Mouse (Mus musculus): ENCODE data around the gene Cd44. TPM values are rescaled to one million over a fixed set of nuclear protein-coding genes. Genes with fewer than 3 reads are reported as not detected.

Cd44 gene
- total RNA-seq (2022) = 1 to 10 TPM; 2.2 to 5.0 (median 3.4) TPM

DNA sequence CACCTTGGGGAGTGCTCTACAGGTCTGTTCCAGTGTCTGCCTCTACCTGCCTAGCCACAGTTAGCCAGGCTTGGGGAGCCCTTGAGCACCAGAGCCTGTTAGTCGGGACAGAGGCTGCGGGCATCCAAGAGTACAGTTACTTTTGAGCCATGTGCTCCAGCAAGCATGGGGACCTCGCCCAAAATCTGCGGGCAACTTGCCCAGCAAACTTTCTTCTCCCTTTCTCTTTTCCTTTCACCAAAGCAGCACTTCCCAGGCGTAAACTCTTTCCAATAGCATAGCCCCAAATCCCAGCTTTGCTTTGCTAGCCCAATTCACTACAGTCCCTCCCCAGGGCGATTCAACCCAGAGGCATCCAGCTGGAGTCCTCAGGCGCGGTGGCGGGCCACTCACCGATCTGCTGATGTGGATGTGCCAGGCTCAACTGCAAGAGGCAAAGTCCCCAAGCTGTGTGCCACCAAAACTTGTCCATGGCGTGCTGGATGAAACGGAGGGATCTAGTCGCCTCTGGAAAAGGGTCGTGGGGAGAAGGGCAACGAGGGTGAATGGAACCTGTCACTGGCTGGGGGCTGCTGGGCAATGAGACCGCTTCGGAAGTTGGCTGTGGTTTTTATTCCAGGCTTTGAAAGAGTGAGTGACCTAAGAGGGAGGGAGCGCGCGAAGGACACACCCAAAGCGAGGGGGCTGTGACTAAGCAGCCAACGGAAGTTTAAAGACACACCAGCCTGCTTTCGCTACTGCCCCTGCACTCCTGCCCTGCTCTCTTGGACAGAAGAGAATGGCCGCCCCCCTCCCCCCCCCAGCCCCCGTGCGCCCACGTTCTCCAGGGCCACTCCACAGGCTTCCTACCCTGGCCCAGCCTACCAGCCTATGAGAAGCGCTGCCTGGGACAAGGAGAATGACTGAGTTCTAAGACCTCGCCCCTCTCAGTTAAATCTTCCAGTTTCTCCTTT is at the start of gene Cd44:
TSS of gene Cd44 (minus strand) at position 791 of the 953 bp plus-strand sequence.
- DNase-seq (ENCODE audit: low spot score in 2 of 2) = peak; percentile 51 to 66

DNA sequence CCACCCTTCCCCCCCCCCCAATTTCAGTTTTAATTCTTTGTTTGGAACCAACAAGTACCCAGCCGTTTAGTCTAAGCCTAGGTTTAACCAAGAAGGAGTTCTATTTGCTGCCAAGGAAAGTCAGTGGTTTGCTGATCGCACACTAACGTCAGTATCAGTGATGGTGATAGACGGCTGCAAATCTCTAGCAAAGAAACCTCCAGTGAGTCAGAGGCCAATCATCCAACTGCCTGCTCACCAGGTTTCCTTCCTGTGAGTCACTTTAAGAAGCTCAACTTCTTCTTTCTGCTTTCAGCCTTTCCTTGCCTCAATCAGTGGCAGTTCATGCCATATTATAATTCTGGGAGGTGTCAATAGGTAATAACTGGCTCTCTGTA is 47.0 kb upstream of the Cd44 start:
- no peak for DNase-seq (ENCODE audit: low spot score in 2 of 2)

DNA sequence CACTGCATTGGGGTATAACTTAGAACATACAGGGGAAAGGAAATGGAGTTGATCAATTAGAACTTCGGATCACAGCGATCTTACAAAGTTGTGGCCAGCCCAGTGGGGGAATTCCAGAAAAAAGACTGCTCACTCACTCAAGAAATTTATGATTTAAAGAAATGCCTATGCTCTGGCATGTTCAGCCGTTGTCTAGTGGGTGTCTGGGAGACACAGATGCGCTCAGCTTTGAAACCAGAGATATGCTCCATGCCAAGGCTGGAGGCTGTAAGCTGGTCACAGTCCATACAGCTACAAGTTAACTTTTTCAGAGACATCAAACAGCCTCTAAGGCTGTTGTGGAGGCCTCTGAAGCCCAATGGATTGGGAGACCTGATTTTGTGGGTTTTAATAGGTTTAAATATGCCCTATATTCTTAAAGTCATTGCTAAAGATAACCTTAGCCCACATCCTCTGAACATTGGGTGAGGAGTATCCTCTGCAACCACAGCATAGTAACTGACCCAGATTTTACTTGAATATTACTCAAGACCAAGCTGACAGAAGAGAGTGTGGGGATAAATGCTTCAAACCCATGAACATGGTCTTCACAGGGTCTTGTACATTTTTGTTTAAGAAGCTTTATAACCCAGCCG is 46.5 kb upstream of the Cd44 start:
- DNase-seq (ENCODE audit: low spot score in 2 of 2) = no peak

DNA sequence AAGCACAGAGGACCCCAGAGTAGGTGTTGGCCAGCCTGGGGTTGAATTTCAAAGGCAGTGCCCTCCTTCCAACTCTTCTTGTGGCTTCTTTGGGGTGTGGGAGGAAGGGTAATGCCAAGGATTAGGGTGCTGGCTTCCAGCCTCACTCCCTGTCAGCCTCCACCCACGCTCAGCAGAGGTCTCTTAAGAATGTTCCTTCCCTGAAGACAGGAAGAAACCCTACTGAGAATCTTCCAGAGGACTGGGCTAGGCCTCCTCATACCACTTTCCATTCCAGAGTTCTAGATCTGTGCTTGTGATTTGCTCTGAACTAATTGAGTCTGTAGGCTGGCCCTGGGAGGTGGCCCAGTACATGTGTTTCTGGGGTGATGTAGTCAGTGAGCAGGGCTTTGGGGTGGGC is 43.6 kb upstream of the Cd44 start:
- DNase-seq (ENCODE audit: low spot score in 2 of 2) = no peak

DNA sequence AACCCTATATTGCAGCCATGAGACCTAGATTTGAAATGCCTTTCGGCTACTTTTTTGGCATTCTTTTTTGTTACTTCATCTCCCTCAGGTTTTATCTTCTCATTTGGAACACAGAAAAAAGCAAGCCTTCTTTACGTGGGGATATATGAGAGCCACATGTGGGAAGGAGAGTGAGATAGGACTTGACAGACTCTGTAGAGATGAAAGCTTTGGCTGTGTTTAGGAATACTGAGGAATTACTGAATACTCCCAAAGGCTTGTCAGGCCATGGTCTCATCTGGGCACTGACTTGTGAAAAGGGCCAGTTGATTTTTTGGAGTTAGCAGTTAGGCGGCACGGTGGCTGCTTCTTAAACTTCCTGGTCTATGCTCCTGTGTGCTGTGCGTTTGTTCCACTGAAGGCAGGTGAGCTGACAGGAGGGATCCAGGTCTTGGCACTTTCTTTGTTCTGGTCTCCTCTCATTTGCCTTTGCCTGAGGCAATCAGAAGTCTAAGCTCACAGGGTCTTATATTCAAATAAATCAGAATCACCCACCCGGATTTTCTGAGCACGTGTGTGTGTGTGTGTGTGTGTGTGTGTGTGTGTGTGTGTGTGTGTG is 43.0 kb upstream of the Cd44 start:
- DNase-seq (ENCODE audit: low spot score in 2 of 2) = no peak

DNA sequence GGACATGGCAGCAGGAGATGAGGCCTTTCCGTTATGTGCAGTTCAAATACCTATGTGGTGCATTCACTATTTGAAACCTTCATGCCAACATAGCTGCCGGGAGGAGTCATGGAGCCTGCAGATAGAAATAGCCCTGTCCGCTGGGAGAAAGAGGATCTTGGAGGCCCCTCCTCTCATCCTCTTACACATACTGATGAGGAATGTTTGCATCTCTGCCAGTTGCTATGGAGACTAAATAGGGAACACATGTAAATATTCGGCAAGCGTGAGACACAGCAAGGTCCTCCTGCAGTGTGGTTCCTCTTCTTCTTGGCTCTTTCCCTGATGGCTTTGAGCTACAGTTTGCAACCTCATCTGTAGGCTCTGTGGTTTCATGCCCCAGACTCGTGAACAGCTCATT is 42.5 kb upstream of the Cd44 start:
- no peak for DNase-seq (ENCODE audit: low spot score in 2 of 2)

DNA sequence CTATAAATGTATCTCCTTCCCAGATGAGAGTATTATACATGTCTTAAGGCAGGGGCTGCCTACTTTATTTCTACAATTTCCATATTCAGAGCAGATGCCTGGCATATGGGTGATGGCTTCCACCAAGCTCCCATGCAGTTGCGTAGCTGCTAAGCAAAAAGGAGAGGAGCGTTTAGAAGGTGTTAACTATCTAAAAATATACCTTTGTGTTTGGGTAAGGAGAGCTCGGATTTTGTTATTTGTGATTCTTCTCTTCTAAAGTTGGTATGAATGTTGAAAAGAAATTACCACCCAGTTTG is 41.3 kb upstream of the Cd44 start:
- no peak for DNase-seq (ENCODE audit: low spot score in 2 of 2)

DNA sequence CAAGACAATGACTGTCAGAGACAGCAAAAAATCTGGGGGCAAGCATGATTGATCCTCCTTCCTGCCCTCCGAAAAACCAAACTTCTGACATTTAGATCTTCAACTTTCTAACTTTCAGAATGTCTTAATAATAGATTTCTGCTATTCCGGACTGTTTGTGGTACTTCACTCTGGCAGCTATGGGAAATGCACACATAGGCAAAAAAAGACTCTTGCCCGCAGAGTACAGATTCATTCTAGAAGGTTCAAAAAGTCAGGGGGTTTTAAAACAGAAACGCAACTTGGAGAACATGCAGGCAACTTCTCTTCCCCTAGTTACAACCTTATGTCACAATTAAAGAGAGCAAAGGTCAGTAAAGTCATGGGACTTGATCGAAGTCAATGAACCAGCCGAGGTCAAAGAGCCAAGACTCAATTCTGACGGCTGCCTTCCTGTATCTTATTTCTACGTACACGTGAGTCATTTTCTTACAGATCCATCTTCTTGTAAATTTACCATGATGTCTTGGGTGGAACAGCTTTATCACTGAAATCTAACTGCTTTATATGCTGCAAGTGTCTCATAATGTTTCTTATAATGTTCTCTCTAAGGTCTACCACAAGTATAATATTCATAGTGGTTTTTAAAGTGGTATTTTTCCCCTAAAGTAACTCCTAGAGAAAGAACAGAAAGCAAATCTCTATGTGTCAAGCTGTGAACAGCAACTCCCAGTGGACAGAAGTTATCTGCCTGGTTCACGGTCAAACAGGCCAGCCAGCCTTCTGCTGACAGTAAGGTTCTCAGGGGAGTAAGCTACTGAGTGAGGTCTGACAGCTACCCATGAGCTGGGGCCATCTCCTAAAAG is 40.7 kb upstream of the Cd44 start:
- DNase-seq (ENCODE audit: low spot score in 2 of 2) = no peak

DNA sequence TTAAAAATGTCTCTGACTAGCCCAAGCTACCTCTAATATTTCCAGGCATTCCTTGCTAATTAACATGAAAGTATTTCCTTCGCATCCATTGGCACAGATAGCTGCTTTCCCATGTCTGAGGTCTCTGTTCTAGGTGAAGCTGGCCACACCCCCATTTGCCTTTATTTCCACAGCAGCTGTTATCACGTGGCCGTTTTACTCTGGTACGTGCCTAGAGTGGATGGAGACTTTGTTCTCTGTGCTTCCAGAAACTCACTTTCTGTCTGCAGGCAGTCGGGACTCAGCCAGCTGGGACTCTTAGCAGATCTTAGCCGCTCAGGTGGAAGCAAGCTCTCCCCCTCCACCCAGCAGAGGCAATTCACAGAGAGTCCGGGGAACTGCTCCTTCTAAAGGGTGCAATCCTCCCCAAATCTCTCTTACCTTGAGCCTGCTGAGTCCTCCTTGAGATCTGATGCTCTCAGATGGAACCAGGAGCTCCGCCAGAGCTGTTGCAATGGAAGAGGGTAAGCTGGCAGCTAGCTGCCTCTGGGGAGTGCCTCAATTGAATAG is 39.4 kb upstream of the Cd44 start:
- no peak for DNase-seq (ENCODE audit: low spot score in 2 of 2)

DNA sequence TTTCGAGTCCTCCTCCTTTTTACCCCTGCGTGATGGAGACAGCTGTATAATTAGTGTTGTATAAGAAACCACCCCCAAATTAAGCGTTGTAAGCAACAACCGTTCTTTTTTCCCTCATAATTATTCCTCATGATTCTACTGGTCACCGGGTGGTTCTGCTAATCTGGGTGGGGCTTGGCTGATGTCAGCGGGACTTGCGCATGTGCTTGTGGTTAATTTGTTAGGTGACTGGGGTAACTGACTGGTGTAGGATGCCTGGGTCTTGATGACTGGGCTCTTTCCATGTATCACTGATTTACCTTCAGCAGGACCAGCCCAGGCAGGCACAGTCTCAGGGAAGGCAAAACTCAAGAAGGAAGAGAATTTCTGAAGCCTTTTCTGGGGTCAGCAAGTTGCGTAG is 38.7 kb upstream of the Cd44 start:
- DNase-seq (ENCODE audit: low spot score in 2 of 2) = no peak

DNA sequence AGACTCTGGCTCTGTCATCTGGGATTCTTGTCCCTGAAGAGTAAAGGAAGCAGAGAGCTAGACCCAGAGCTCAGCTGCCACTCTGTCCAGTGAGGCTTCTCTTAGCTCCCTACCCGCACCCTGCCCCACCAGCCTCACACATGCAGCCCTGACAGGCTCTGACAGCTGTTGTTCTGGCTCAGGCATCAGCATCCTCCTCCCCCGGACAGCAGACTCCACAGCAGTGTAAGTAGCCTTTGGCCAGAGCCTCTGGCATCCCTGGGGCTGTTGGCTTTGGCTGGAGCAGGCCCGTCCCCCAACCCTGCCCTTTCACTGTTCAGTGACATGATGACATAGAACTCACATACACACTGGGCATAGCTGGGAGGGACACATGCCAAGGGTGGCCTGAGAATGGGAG is 35.4 kb upstream of the Cd44 start:
- DNase-seq (ENCODE audit: low spot score in 2 of 2) = no peak

DNA sequence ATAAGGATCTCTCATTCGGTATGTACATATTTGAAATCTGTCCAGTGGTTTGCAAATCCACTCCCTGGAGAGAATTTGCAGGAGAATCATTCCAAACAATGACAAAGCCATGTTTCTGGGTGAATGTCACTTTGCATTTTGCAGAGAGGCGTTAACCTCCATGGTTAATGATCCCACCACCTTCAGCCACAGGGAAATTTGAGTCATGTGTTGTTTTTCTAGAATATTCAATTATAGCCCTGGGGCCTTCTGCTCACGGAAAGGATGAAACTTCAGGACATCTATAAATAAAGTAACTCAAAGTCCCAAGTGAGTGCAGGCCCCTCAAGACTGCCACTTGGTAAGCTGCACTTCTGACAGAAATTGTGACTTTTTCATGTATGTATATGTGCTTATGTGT is 33.4 kb upstream of the Cd44 start:
- no peak for DNase-seq (ENCODE audit: low spot score in 2 of 2)

DNA sequence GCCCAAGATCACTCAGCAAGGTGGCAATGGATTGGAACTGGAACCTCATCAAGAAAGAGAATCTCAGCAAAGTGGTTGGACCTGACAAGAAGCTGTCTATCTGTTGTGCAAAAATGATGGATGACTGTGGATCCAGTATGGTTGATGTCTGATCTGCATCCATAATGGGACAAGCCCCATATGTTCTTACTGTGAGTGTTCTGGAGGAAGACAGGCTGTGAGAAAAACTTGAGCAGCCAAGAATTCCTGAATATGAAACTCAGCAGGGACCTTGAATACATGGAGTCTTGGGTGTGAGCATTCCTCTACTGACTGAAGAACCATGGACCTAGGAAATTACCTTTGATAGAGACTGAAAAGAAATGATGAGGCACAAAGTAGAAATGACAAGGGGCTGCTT is 32.3 kb upstream of the Cd44 start:
- DNase-seq (ENCODE audit: low spot score in 2 of 2) = no peak

DNA sequence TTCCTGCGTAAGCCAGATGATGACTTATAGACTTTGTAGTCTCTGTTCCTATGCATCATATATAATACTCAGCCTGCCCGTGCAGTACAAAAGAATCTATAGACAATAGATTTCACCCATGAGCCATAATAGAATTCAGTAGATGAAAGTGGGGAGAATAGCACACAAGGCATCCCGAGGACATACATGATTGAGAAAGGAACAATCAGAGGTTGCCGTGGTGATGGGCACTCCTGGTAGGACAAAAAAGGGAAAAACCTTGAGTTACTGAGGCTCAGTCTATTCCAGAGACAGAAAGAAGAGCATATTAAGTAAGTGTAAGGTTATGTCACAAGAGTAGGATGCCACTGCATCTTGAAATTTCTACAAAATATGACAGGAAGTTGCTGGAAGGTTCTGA is 31.7 kb upstream of the Cd44 start:
- DNase-seq (ENCODE audit: low spot score in 2 of 2) = no peak

DNA sequence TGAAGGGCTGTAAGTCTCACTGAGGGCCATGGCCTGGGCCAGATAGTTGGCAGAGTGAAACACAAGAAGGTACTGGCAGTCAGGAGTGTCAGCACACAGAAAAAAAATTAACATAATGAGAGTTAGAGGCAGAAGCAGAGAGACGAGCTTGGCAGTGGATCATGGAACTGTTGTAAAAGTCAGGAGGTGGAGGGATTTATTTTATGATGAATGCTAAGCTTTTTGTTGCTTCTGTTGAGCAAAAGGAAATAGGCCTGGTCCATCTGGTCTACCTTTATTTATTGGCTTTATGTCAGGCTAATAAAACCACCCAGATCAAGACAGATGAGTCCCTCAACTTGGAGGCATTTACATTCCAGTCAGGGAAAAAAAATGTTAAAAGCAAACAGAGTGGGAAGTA is 31.2 kb upstream of the Cd44 start:
- no peak for DNase-seq (ENCODE audit: low spot score in 2 of 2)

DNA sequence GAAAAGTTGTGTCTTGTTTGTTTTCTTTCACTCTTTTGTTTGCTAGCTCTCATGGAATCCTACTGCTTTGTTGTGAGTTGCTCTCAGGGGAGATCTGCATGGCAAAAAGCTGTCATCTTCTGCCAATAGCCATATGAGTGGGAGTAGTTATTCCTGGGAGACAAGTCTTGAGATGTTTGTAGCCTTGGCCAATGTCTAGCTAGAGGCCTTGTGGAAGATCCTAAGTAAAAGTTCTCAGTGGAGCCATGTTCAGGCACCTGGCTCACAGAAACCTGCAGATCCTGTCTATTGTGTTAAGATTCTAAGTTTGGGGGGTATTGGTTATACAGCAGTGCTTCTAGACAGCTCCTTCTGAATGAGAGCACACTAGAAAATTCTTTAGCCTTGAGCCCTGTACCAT is 26.7 kb upstream of the Cd44 start:
- no peak for DNase-seq (ENCODE audit: low spot score in 2 of 2)

DNA sequence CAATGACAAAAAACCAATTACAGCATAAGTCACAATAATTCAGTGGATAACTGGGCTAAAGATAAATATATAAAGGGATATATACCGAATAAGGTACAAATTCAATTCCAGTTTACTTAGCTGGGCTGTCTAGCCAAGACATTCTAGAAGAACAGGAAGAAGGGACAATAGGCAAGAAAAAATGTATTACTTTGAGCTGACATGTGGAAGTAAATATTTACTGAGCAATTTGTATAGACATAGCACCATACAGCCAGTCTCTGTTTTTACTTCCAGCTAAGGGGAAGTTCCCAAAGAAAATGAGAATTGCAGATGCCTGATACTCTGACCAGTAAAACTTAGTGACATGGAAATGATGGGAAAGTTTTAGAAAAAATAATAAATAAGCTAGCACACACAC is 23.0 kb upstream of the Cd44 start:
- no peak for DNase-seq (ENCODE audit: low spot score in 2 of 2)

DNA sequence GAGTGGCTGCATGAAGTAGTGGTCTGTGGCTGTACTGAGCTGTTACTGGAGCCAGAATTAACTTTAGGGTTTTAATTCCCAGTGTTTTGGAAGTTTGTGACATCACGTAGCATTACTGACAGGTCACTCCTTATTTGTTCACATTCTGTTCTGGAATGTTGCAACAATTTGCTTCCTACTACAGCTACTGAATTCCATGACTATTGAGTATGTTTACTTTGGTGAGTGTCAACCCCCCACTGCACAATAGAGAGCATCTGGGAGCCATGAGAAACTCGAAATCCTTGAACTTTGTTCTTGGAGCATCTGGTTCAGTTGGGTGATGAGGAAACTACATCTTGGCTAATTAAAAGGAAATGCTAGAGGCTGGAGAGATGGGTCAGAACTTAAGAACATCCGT is 22.2 kb upstream of the Cd44 start:
- no peak for DNase-seq (ENCODE audit: low spot score in 2 of 2)

DNA sequence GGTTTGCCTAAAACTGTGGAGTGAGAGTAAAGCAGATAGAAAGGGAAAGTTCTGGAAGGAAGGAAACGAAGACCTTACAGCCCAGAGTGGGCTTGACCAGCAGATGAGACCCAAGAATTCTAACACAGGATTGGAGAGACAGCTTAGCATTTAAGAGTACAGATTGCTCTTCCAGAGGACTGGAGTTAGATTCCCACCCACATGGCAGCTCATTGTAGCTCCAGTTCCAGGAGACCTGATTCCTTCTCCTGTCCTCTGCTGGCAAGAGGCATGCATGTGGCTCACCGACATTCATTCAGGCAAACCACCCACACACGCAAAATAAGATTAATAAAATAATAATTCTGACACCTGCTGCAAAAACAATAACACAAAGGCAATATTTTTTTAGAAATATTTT is 20.6 kb upstream of the Cd44 start:
- no peak for DNase-seq (ENCODE audit: low spot score in 2 of 2)

DNA sequence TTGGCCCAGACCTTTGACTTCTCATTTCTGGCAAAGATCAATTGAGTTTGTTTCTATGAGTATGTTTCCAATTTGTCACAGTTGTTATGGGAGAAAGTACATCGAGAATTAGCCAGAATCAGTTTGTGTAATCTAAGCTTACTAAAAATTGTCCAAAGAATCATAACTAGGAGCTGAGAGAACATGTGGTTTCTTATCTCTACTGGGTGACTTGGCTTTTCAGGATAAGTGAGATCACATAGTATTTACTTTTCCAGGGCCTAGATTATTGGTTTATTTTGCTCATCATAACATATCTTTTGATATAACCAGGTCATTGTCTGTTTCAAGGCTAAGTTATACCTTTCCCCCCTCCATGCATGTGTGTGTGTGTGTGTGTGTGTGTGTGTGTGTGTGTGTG is 16.8 kb upstream of the Cd44 start:
- no peak for DNase-seq (ENCODE audit: low spot score in 2 of 2)

DNA sequence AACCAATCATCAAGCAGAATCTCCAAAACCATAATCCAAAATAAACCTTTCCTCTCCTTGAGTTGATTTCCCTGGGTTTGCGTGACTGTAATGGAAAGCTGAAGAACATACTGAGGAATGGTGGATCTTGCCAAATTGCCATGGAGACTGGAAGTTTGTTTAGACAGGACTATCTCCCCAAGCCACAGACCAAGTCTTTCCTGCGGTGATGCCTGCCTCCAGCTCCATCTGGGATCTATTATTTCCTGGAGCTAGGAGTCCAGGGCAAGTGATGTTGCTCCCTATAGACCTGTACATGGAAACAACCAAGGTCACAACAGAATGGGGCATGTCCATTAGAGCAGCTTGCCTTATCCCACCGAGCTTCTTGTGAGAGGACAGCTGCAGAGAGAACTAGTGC is 15.1 kb upstream of the Cd44 start:
- no peak for DNase-seq (ENCODE audit: low spot score in 2 of 2)

DNA sequence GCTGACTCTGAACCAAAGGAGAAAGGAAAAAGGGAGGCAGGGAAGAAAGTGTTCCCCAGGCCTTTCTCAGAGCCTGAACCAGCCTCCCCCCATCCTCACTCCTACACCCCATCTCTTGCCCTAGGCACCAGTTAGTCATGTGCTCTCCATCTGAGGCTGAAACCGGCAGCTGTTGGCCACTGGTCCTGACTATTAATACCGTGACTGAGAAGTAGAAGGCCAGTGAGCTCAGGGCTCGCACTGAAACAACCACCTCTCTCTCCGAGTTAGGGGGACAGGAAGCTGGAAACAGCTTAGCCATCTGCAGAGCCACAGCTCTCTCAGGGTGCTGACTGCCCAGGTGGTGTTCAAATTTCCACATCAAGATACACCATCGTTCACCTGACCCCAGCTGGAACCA is 13.2 kb upstream of the Cd44 start:
- DNase-seq (ENCODE audit: low spot score in 2 of 2) = no peak

Measured in gastrocnemius, adult 8-10 months (tissue).